Comparison of ENCODE assay signal across 10 mouse cellular contexts in genomic region chr2:30595796-30596195, GRCm38 (mm10). TPM values are rescaled to one million over a fixed set of nuclear protein-coding genes. Genes with fewer than 3 reads are reported as not detected.
DNase-seq lines count a peak whose midpoint lies in the region; ATAC-seq and TF ChIP-seq lines count a peak whose summit lies in the region.
"Had no signal": no experiment of that assay in that cellular context is flagged by ENCODE, and none has a peak within 500 bp of the region (broad histone marks: within the 10 kb centered on the region; RNA-seq: fewer than 3 reads in every experiment).

No protein-coding gene starts in this region.

- WGBS in heart, embryonic 10.5 days, result 77% methylated on average over 4 of the region's 4 CpGs
- WGBS in limb, embryonic 11.5 days, result 82% methylated on average over 4 of the region's 4 CpGs
- 75% methylated on average over 4 of the region's 4 CpGs for WGBS in stomach, postnatal 0 days

- no peak for ATAC-seq in limb, embryonic 11.5 days (ENCODE audit: insufficient number of reproducible peaks, low FRiP score, low TSS enrichment, low read depth)
- ATAC-seq in stomach, postnatal 0 days (ENCODE audit: low FRiP score, low TSS enrichment), result no peak

- DNase-seq in heart, embryonic 10.5 days (ENCODE audit: low spot score), result no peak
- no peak for DNase-seq in heart, postnatal 14 days
- no peak for DNase-seq in testis, postnatal 10 days (ENCODE audit: low spot score)
- DNase-seq in limb, embryonic 11.5 days (ENCODE audit: low spot score), result no peak
- no peak for DNase-seq in stomach, postnatal 0 days (ENCODE audit: low spot score)
- no peak for DNase-seq in frontal cortex, postnatal 25 days (ENCODE audit: low spot score in 2 of 2)
- DNase-seq in cerebellum, postnatal 14 days, result no peak
- DNase-seq: cerebellum, postnatal 36 days had no signal

- no peaks in the 10 kb centered on the region for H3K9me3 ChIP-seq in heart, embryonic 10.5 days
- H3K9me3 ChIP-seq in limb, embryonic 11.5 days (ENCODE audit: control insufficient read depth, low read length), result no peaks in the 10 kb centered on the region
- H3K9me3 ChIP-seq in stomach, postnatal 0 days (ENCODE audit: control insufficient read depth, low read length), result no peaks in the 10 kb centered on the region

- 0 out of 2 replicates have a peak overlapping the region, but pooled peaks have one; percentile 12 for H3K9ac ChIP-seq in limb, embryonic 11.5 days (ENCODE audit: low read length)
- no peak overlapping the region for H3K9ac ChIP-seq in stomach, postnatal 0 days (ENCODE audit: low read length)
- H3K9ac ChIP-seq: liver, embryonic 14.5 days had no signal

- H3K27me3 ChIP-seq in heart, embryonic 10.5 days (ENCODE audit: insufficient read depth, poor library complexity, severe bottlenecking), result no peaks in the 10 kb centered on the region
- no peaks in the 10 kb centered on the region for H3K27me3 ChIP-seq in testis, adult 2 months (ENCODE audit: control insufficient read depth, insufficient read depth, low read length)
- no peaks in the 10 kb centered on the region for H3K27me3 ChIP-seq in limb, embryonic 11.5 days (ENCODE audit: control insufficient read depth, insufficient read depth, low read length)
- no peaks in the 10 kb centered on the region for H3K27me3 ChIP-seq in stomach, postnatal 0 days (ENCODE audit: control insufficient read depth, insufficient read depth, low read length)

- no peak for TF ChIP-seq EP300 in stomach, postnatal 0 days (optimal IDR thresholded peaks at IDR 0.05)

- H3K4me2 ChIP-seq in limb, embryonic 11.5 days (ENCODE audit: low read depth, severe bottlenecking), result no peak overlapping the region; the same call in 1 of the 2 replicates
- no peak overlapping the region for H3K4me2 ChIP-seq in stomach, postnatal 0 days (replicated peaks; ENCODE audit: low read depth)

- H3K4me1 ChIP-seq in heart, embryonic 10.5 days, result peaks cover 56% of the 10 kb centered on the region
- H3K4me1 ChIP-seq in testis, adult 2 months (ENCODE audit: control insufficient read depth, insufficient read depth, low read length), result peaks cover 15% of the 10 kb centered on the region
- peaks cover 25% of the 10 kb centered on the region for H3K4me1 ChIP-seq in limb, embryonic 11.5 days (ENCODE audit: control insufficient read depth, insufficient read depth, low read length)
- H3K4me1 ChIP-seq in stomach, postnatal 0 days (replicated peaks; ENCODE audit: control insufficient read depth, insufficient read depth), result peaks cover 7% of the 10 kb centered on the region; the same call in 1 of the 2 replicates

- intact Hi-C loops in heart, postnatal 14 days (cut with DNase I), result loop anchor here (2.0 kb wide), 1 partner anchor 41 kb away; no protein-coding TSS in a partner anchor

- no peaks in the 10 kb centered on the region for H3K36me3 ChIP-seq in heart, embryonic 10.5 days
- H3K36me3 ChIP-seq in testis, adult 2 months (ENCODE audit: control insufficient read depth, insufficient read depth, low read length), result no peaks in the 10 kb centered on the region
- no peaks in the 10 kb centered on the region for H3K36me3 ChIP-seq in limb, embryonic 11.5 days (ENCODE audit: control insufficient read depth, insufficient read depth, low read length)
- no peaks in the 10 kb centered on the region for H3K36me3 ChIP-seq in stomach, postnatal 0 days (ENCODE audit: control insufficient read depth, insufficient read depth, low read length)

- peak overlapping the region; percentile 93 for H3K27ac ChIP-seq in heart, embryonic 10.5 days
- H3K27ac ChIP-seq in testis, adult 2 months (ENCODE audit: control insufficient read depth, insufficient read depth, low read depth, low read length), result peak overlapping the region; percentile 74
- peak overlapping the region; percentile 96; the same call in 1 of the 2 replicates for H3K27ac ChIP-seq in limb, embryonic 11.5 days (replicated peaks; ENCODE audit: low read depth, low read length)
- peak overlapping the region; percentile 91 for H3K27ac ChIP-seq in stomach, postnatal 0 days (replicated peaks)
- H3K27ac ChIP-seq: liver, embryonic 14.5 days had no signal

- no peak for TF ChIP-seq CTCF in testis, adult 2 months (IDR thresholded peaks at IDR 0.05; ENCODE audit: control insufficient read depth, insufficient read depth, insufficient replicate concordance, low read depth, low read length)
- TF ChIP-seq CTCF in stomach, postnatal 0 days (IDR thresholded peaks at IDR 0.05; ENCODE audit: low read depth), result no peak

- H3K4me3 ChIP-seq in heart, embryonic 10.5 days, result peak overlapping the region; percentile 65
- H3K4me3 ChIP-seq in testis, adult 2 months (ENCODE audit: control insufficient read depth, low read depth, low read length), result no peak overlapping the region
- no peak overlapping the region for H3K4me3 ChIP-seq in limb, embryonic 11.5 days (ENCODE audit: low read depth, low read length)
- no peak overlapping the region for H3K4me3 ChIP-seq in stomach, postnatal 0 days (ENCODE audit: low read depth, low read length)

- TF ChIP-seq POLR2A in testis, adult 2 months (IDR thresholded peaks at IDR 0.05; ENCODE audit: control insufficient read depth, low read depth, low read length), result no peak

RNA-seq across cellular contexts. Expression of gene Cstad, which starts 1.0 kb away (rescaled TPM):
- 1.2 and 1.4 TPM in 2 replicates for polyA plus RNA-seq in heart, embryonic 10.5 days (2016; fragmentation: Nextera tagmentation; extraction: Ambion mirVana)
- 1 to 10 TPM; 1.8 to 3.9 TPM for total RNA-seq in heart, postnatal 14 days (2021)
- polyA plus RNA-seq in testis, adult 2 months (2012; rRNA removed), result 0.51 TPM in 1 of 2 replicates, not detected in the other
- polyA plus RNA-seq in limb, embryonic 11.5 days (2014; fragmentation: Nextera tagmentation; extraction: Ambion mirVana), result 0.37 and 1.0 TPM in 2 replicates
- polyA plus RNA-seq in stomach, postnatal 0 days (2015; fragmentation: Nextera tagmentation; extraction: Ambion mirVana), result 0.57 and 0.63 TPM in 2 replicates
